Mouse (Mus musculus): ENCODE results near the gene Plagl1. TPM values are rescaled to one million over a fixed set of nuclear protein-coding genes. Genes with fewer than 3 reads are reported as not detected.

The Plagl1 gene
- total and polyA plus RNA-seq, 3 experiments, result 0.11 to 0.55 TPM; not detected in 1

DNA sequence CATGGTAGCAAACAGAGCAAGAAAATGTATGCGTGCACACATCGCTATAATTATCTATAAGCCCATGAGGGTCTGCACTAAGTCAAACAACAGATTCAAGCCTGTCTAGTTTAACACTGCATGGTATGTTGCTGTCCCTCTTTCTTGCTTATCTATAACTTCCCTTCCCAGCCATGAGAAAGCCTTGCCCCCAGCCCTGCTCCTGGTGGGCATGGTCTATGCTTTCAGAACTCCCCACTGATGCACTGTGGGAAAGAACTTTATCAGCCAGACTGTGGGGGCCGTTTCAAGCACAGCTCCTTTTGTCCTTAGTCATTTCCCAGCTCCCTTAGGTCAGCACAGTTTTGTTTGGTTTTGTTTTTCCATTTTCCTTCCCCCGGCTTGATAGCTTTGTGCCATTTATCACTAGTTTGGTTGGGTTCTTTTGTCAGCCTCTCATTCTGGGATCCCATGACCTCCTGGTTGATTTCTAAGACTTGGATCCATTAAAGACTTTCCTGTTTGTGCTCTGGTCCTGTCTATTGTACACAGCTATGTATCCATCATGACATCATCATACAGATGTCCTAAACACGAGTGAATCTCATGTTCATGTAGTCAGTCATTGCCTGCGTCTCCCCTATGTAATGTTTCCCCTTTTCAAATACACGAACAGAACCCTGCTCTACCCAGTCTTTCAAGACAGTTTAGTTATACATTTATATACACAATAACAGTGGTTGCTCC, 16.7 kb downstream of the Plagl1 start:
- Histone ChIP-seq H3K9me3 (replicated peaks) (no peaks in the 10 kb centered on the region), H3K4me1 (ENCODE audit: insufficient read depth, low read depth, low read length) (peaks cover 17% of the 10 kb centered on the region), H3K27me3 (ENCODE audit: insufficient read depth, low read length) (peaks cover 8% of the 10 kb centered on the region), H3K4me3 (ENCODE audit: low read depth, low read length) (no peak overlapping the region), H3K36me3 (replicated peaks) (no peaks in the 10 kb centered on the region)
- TF ChIP-seq POLR2AphosphoS5 (IDR thresholded peaks at IDR 0.05; ENCODE audit: insufficient replicate concordance, low read depth, low read length) (no peak), GATA2 (IDR thresholded peaks at IDR 0.05; ENCODE audit: borderline replicate concordance, low read depth, low read length) (no peak), TAL1 (conservative IDR thresholded peaks at IDR 0.05; ENCODE audit: low read depth, low read length) (no peak), CTCF (IDR thresholded peaks at IDR 0.05; ENCODE audit: low read depth, low read length) (no peak), GATA1 (IDR thresholded peaks at IDR 0.05; ENCODE audit: borderline replicate concordance, low read length) (no peak)
- DNase-seq (ENCODE audit: low spot score), result no peak
- no peak for ATAC-seq (ENCODE audit: extremely low read depth, insufficient number of reproducible peaks, low FRiP score, poor library complexity, severe bottlenecking)

DNA sequence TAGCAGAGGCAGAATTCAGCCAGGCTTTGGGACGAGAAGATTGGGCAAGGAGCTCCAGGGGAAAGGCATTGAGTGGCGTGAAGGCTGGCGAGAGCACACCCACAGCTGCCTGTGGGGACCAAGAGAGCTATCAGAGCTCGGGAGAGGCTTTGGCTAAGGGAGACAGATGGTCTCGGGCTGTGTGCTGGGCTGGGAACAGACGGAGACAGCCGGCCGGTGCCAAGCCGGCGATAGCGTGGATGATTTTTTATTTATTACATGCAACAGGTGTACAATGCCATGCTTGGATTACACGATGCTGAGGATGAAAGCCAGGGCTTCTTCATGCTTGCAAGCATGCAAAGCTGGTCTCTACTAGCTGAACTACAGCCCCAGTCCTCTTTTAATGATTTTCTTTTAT, 22.2 kb downstream of the Plagl1 start:
- Histone ChIP-seq H3K4me3 (ENCODE audit: low read depth, low read length) (no peak overlapping the region), H3K36me3 (replicated peaks) (no peaks in the 10 kb centered on the region), H3K4me1 (ENCODE audit: insufficient read depth, low read depth, low read length) (peaks cover 23% of the 10 kb centered on the region), H3K9me3 (replicated peaks) (no peaks in the 10 kb centered on the region), H3K27me3 (ENCODE audit: insufficient read depth, low read length) (peaks cover 12% of the 10 kb centered on the region)
- ATAC-seq (ENCODE audit: extremely low read depth, insufficient number of reproducible peaks, low FRiP score, poor library complexity, severe bottlenecking) (no peak), DNase-seq (ENCODE audit: low spot score) (no peak)
- TF ChIP-seq GATA2 (IDR thresholded peaks at IDR 0.05; ENCODE audit: borderline replicate concordance, low read depth, low read length) (no peak), TAL1 (conservative IDR thresholded peaks at IDR 0.05; ENCODE audit: low read depth, low read length) (no peak), GATA1 (IDR thresholded peaks at IDR 0.05; ENCODE audit: borderline replicate concordance, low read length) (no peak), CTCF (IDR thresholded peaks at IDR 0.05; ENCODE audit: low read depth, low read length) (no peak), POLR2AphosphoS5 (IDR thresholded peaks at IDR 0.05; ENCODE audit: insufficient replicate concordance, low read depth, low read length) (no peak)

DNA sequence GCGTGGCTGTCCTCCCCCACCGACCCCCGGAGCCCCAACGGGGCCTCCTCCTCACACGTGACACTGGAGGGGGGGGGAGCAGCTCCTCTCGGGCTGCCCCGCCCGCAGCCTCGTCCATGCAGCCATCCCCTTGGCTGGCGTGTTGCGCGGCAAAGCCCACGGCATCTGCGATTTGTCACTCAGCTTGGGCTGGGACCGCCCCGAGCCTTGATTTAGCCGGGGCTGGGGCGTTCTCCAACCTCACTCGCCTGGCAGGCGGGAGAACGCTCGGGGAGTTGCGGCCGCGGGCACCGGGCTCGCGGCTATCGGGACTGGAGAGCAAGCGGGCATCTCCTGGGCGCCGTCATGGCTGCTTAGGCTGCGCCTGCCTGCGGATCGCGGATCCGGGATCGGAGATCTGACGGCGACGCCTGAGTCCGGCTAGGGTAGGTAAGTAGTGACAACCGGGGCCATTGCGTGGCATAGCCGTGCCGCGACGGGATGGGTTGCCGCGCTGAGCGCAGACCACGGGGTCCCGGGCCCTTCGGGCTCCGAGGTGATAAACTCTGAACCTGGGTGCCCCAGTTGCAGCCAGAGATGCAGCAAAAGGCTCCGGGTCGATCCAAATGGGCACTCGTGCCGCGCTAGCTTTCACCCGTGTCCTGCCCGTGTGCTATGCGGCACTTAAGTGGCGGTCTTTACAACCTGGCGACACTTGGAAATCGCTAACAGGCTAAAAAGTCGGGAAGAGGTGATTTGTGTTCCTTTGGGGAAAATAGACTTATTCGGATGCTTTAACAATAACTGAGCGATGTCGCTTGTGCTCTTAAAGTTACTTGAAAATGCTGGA, 30.5 kb downstream of the Plagl1 start:
- TF ChIP-seq CTCF (IDR thresholded peaks at IDR 0.05; ENCODE audit: low read depth, low read length) (no peak), GATA2 (IDR thresholded peaks at IDR 0.05; ENCODE audit: borderline replicate concordance, low read depth, low read length) (no peak), GATA1 (IDR thresholded peaks at IDR 0.05; ENCODE audit: borderline replicate concordance, low read length) (no peak), POLR2AphosphoS5 (IDR thresholded peaks at IDR 0.05; ENCODE audit: insufficient replicate concordance, low read depth, low read length) (no peak), TAL1 (conservative IDR thresholded peaks at IDR 0.05; ENCODE audit: low read depth, low read length) (no peak)
- peaks cover 17% of the 10 kb centered on the region; the same call in 1 of the 2 replicates for H3K4me1 ChIP-seq (ENCODE audit: insufficient read depth, low read depth, low read length)
- peaks cover 12% of the 10 kb centered on the region for H3K27me3 ChIP-seq (ENCODE audit: insufficient read depth, low read length)
- H3K36me3 ChIP-seq (replicated peaks), result no peaks in the 10 kb centered on the region
- ATAC-seq (ENCODE audit: extremely low read depth, insufficient number of reproducible peaks, low FRiP score, poor library complexity, severe bottlenecking), result no peak
- H3K9me3 ChIP-seq (replicated peaks), result peaks cover 8% of the 10 kb centered on the region
- DNase-seq (ENCODE audit: low spot score), result no peak
- H3K4me3 ChIP-seq (ENCODE audit: low read depth, low read length), result no peak overlapping the region

DNA sequence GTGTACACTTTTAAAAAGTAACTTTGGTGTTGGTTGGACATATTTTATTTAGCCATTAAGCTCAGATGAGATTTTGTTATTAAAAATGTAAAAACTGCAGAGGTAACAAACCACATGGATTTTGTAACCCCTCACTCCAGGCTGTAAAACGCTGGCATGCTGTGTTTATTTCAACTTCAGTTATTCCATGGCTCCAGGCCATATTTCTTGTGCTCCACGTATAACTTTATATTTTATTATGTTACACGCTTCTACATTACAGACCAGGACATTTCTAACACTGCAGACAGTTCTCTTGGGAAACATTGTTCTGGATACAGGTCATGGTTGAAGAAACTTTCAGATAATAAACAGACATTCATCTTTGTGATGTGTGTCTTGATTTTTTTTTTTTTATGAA, 32.7 kb downstream of the Plagl1 start:
- no peak for DNase-seq (ENCODE audit: low spot score)
- 0 out of 2 replicates have a peak, but pooled peaks cover 5% of the 10 kb centered on the region for H3K4me1 ChIP-seq (ENCODE audit: insufficient read depth, low read depth, low read length)
- H3K9me3 ChIP-seq (replicated peaks), result peaks cover 8% of the 10 kb centered on the region
- peaks cover 14% of the 10 kb centered on the region for H3K27me3 ChIP-seq (ENCODE audit: insufficient read depth, low read length)
- H3K36me3 ChIP-seq (replicated peaks), result no peaks in the 10 kb centered on the region
- no peak overlapping the region for H3K4me3 ChIP-seq (ENCODE audit: low read depth, low read length)
- no peak for TF ChIP-seq TAL1 (conservative IDR thresholded peaks at IDR 0.05; ENCODE audit: low read depth, low read length)
- TF ChIP-seq CTCF (IDR thresholded peaks at IDR 0.05; ENCODE audit: low read depth, low read length), result no peak
- TF ChIP-seq GATA2 (IDR thresholded peaks at IDR 0.05; ENCODE audit: borderline replicate concordance, low read depth, low read length), result no peak
- no peak for TF ChIP-seq POLR2AphosphoS5 (IDR thresholded peaks at IDR 0.05; ENCODE audit: insufficient replicate concordance, low read depth, low read length)
- no peak for TF ChIP-seq GATA1 (IDR thresholded peaks at IDR 0.05; ENCODE audit: borderline replicate concordance, low read length)
- ATAC-seq (ENCODE audit: extremely low read depth, insufficient number of reproducible peaks, low FRiP score, poor library complexity, severe bottlenecking), result no peak

DNA sequence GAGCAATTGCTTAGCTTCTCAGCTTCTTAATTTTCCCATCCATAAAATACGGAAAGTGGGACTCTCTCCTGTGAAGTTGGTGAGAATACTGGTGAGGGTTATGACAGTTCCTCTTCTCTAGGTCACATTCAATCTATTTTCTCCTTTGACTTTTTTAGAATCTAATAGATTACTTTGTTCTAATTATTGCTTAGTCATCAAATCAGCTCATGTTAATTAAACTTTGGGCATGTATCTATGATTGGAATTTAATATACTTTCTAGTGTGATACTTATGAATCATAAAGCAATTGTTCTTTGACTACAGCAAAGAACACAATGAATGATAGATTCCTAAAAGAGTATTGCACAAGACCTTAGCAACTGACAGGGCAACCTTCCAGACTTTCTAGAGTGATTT, 38.6 kb downstream of the Plagl1 start:
- no peaks in the 10 kb centered on the region for H3K9me3 ChIP-seq (replicated peaks)
- H3K4me3 ChIP-seq (ENCODE audit: low read depth, low read length), result no peak overlapping the region
- TF ChIP-seq GATA1 (IDR thresholded peaks at IDR 0.05; ENCODE audit: borderline replicate concordance, low read length) (no peak), GATA2 (IDR thresholded peaks at IDR 0.05; ENCODE audit: borderline replicate concordance, low read depth, low read length) (no peak), POLR2AphosphoS5 (IDR thresholded peaks at IDR 0.05; ENCODE audit: insufficient replicate concordance, low read depth, low read length) (no peak), TAL1 (conservative IDR thresholded peaks at IDR 0.05; ENCODE audit: low read depth, low read length) (no peak), CTCF (IDR thresholded peaks at IDR 0.05; ENCODE audit: low read depth, low read length) (no peak)
- ATAC-seq (ENCODE audit: extremely low read depth, insufficient number of reproducible peaks, low FRiP score, poor library complexity, severe bottlenecking), result no peak
- no peaks in the 10 kb centered on the region for H3K4me1 ChIP-seq (ENCODE audit: insufficient read depth, low read depth, low read length)
- H3K27me3 ChIP-seq (ENCODE audit: insufficient read depth, low read length), result peaks cover 12% of the 10 kb centered on the region
- no peaks in the 10 kb centered on the region for H3K36me3 ChIP-seq (replicated peaks)
- DNase-seq (ENCODE audit: low spot score), result no peak

DNA sequence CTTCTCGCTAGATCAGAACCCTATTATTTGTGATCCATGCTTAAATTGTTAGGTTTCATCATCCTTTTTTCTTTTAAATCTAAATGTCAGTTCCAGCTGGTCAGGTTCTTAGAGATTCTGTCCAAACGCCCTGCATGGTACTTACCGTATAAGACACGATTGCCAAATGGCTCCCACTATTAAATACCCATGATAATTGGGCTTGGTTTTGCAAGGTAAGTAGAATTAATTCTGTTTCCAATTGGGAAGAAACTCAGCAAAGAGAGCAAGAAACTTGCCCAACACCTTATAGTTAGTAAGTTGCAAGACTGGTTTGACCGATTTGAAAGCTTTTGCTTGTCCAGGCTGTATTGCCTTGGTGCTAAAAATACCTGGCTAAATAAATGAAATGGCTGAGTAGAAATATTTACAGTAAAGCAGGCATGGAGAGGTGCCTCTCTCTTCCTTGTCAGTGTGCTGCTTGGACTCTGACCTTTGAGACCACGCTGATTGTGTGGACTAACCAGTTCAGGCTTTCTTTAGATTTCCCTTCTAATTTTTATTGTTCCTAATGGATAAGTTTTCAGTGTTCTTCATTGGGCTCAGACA, 39.9 kb downstream of the Plagl1 start:
- no peak for ATAC-seq (ENCODE audit: extremely low read depth, insufficient number of reproducible peaks, low FRiP score, poor library complexity, severe bottlenecking)

More for the DNA sequence above, 39.9 kb downstream of the Plagl1 start:
- Histone ChIP-seq H3K4me3 (ENCODE audit: low read depth, low read length) (no peak overlapping the region), H3K36me3 (replicated peaks) (no peaks in the 10 kb centered on the region), H3K9me3 (replicated peaks) (no peaks in the 10 kb centered on the region), H3K4me1 (ENCODE audit: insufficient read depth, low read depth, low read length) (no peaks in the 10 kb centered on the region), H3K27me3 (ENCODE audit: insufficient read depth, low read length) (peaks cover 12% of the 10 kb centered on the region)
- DNase-seq (ENCODE audit: low spot score), result no peak
- TF ChIP-seq POLR2AphosphoS5 (IDR thresholded peaks at IDR 0.05; ENCODE audit: insufficient replicate concordance, low read depth, low read length) (no peak), CTCF (IDR thresholded peaks at IDR 0.05; ENCODE audit: low read depth, low read length) (no peak), GATA1 (IDR thresholded peaks at IDR 0.05; ENCODE audit: borderline replicate concordance, low read length) (no peak), GATA2 (IDR thresholded peaks at IDR 0.05; ENCODE audit: borderline replicate concordance, low read depth, low read length) (no peak), TAL1 (conservative IDR thresholded peaks at IDR 0.05; ENCODE audit: low read depth, low read length) (no peak)

Measured in G1E (cell line).